In the genomic region with DNA sequence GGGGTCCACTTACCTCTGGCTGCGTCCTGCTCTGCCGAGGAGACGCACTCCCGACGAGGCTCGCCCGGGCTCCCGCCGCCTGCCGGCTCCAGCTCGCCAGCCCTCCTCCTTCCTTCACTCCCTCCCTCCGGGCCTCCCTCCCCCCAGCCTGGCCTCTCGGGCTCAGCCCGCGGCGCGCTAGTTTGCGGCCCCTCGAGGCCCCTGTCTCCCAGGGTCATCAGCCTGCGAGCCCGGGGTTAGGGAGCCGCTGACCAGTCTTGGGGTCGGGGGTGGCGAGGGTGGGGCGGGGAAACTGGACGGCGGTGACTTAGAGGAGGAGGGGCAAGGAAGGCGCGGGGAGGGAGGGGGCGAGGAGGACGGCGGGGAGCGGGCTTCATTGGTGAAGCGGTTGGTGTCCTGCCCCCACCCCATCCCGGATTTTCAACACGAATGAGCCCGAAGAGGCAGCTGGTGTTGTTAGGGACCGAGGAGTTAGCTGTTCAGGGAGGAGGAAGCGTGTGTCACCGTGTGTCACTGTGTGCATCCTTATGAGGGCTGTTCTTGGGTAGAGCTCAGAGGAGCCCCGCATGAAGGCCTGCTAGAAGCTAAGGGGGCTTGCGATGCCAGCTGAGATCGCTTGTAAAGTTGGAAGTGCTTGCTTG, we compare ENCODE assay signal across 8 mouse cellular contexts. TPM values are rescaled to one million over a fixed set of nuclear protein-coding genes. Genes with fewer than 3 reads are reported as not detected.
DNase-seq lines count a peak whose midpoint lies in the region; ATAC-seq and TF ChIP-seq lines count a peak whose summit lies in the region.

Gene Gpr162 (minus strand): TSS at position 326 of the 641 bp plus-strand sequence.

- H3K9ac ChIP-seq in lung, postnatal 0 days (replicated peaks; ENCODE audit: low read depth) = 0 out of 2 replicates have a peak within 1 kb of the TSS, but pooled peaks have one; percentile 5

- H3K4me2 ChIP-seq in lung, postnatal 0 days (replicated peaks; ENCODE audit: low read depth, low read length) = peak within 1 kb of the TSS; percentile 91

- H3K27ac ChIP-seq in forebrain, embryonic 10.5 days = peak within 1 kb of the TSS; percentile 92
- H3K27ac ChIP-seq in hindbrain, embryonic 10.5 days = peak within 1 kb of the TSS; percentile 94
- H3K27ac ChIP-seq in lung, postnatal 0 days (ENCODE audit: low read length) = no peak within 1 kb of the TSS

- H3K9me3 ChIP-seq in forebrain, embryonic 10.5 days = no peaks in the 10 kb centered on the region
- H3K9me3 ChIP-seq in hindbrain, embryonic 10.5 days = no peaks in the 10 kb centered on the region
- H3K9me3 ChIP-seq in lung, postnatal 0 days (ENCODE audit: low read length) = no peaks in the 10 kb centered on the region

- under 1% methylated on average over 43 of the region's 43 CpGs for WGBS in forebrain, embryonic 10.5 days
- WGBS in hindbrain, embryonic 10.5 days = under 1% methylated on average over 43 of the region's 43 CpGs
- 3% methylated on average over 34 of the region's 43 CpGs for WGBS in lung, postnatal 0 days

- TF ChIP-seq EP300 in lung, postnatal 0 days (IDR thresholded peaks at IDR 0.05) = no peak

- peaks cover 77% of the 10 kb centered on the region for H3K27me3 ChIP-seq in forebrain, embryonic 10.5 days (ENCODE audit: poor library complexity, severe bottlenecking)
- H3K27me3 ChIP-seq in hindbrain, embryonic 10.5 days (ENCODE audit: insufficient read depth, poor library complexity, severe bottlenecking) = peaks cover 62% of the 10 kb centered on the region
- peaks cover 16% of the 10 kb centered on the region for H3K27me3 ChIP-seq in lung, postnatal 0 days (replicated peaks; ENCODE audit: insufficient read depth, low read length)

- H3K36me3 ChIP-seq in forebrain, embryonic 10.5 days (replicated peaks) = peaks cover 9% of the 10 kb centered on the region
- peaks cover 5% of the 10 kb centered on the region; the same call in 1 of the 2 replicates for H3K36me3 ChIP-seq in hindbrain, embryonic 10.5 days
- H3K36me3 ChIP-seq in lung, postnatal 0 days (ENCODE audit: insufficient read depth, low read length) = no peaks in the 10 kb centered on the region

- ATAC-seq in lung, postnatal 0 days = peak; percentile 76

- DNase-seq in CD4-positive, CD25-positive, alpha-beta regulatory T cell, adult 2 months (ENCODE audit: low read depth, low spot score) = peak; percentile 72
- DNase-seq in adrenal gland, postnatal 36 days = peak; percentile 72 to 79
- DNase-seq in forebrain, embryonic 10.5 days (ENCODE audit: extremely low spot score, low spot score) = peak; percentile 70
- peak; percentile 76 for DNase-seq in hindbrain, embryonic 10.5 days (ENCODE audit: low spot score)
- DNase-seq in layer of hippocampus, postnatal 14 days (ENCODE audit: low spot score in 2 of 2) = peak; percentile 70 to 79
- DNase-seq in lung, postnatal 0 days (ENCODE audit: low spot score) = peak; percentile 75
- peak; percentile 50 for DNase-seq in ovary, postnatal 14 days (ENCODE audit: low spot score)
- DNase-seq in urinary bladder, postnatal 25 days (ENCODE audit: low spot score) = peak; percentile 60

- TF ChIP-seq CTCF in lung, postnatal 0 days (IDR thresholded peaks at IDR 0.05) = peak; percentile 30

- H3K4me3 ChIP-seq in forebrain, embryonic 10.5 days = peak within 1 kb of the TSS; percentile 69
- peak within 1 kb of the TSS; percentile 71 for H3K4me3 ChIP-seq in hindbrain, embryonic 10.5 days
- peak within 1 kb of the TSS; percentile 48 for H3K4me3 ChIP-seq in lung, postnatal 0 days (ENCODE audit: low read depth, low read length)

- peaks cover 77% of the 10 kb centered on the region for H3K4me1 ChIP-seq in forebrain, embryonic 10.5 days
- H3K4me1 ChIP-seq in hindbrain, embryonic 10.5 days (replicated peaks) = peaks cover 72% of the 10 kb centered on the region
- 0 out of 2 replicates have a peak, but pooled peaks cover 3% of the 10 kb centered on the region for H3K4me1 ChIP-seq in lung, postnatal 0 days (ENCODE audit: insufficient read depth, low read depth, low read length)

RNA-seq across cellular contexts. Expression of gene Gpr162, which starts in this region (rescaled TPM):
- 1 to 10 TPM in 1 of 2 experiments, under 1 TPM in 1; 0.89 to 1.2 TPM for total RNA-seq in adrenal gland, postnatal 36 days (2021)
- 2.1 and 2.5 TPM in 2 replicates for polyA plus RNA-seq in forebrain, embryonic 10.5 days (2016; fragmentation: Nextera tagmentation; extraction: Ambion mirVana)
- 2.3 and 5.0 TPM in 2 replicates for polyA plus RNA-seq in hindbrain, embryonic 10.5 days (2016; fragmentation: Nextera tagmentation; extraction: Ambion mirVana)
- total RNA-seq in layer of hippocampus, postnatal 14 days (2021) = 100 to 1,000 TPM; 180 to 193 TPM
- 0.20 and 0.26 TPM in 2 replicates for polyA plus RNA-seq in lung, postnatal 0 days (2015; fragmentation: Nextera tagmentation; extraction: Ambion mirVana)

Comparison
In these comparisons a context has a peak if more than half of its experiments do, and no peak if none do; other contexts are left out.
1. RNA of gene Gpr162 (total RNA-seq): 180 to 193 TPM in layer of hippocampus, postnatal 14 days; 0.89 to 1.2 TPM in adrenal gland, postnatal 36 days; every median in the first group is over 10 times any median in the second.
2. Peak in DNase-seq, ATAC-seq, H3K4me3 ChIP-seq, H3K9ac ChIP-seq and H3K4me2 ChIP-seq in lung, postnatal 0 days; RNA of the gene not detected or under 1 TPM.
3. Peak in every context shown above with its lines, with median percentiles within 50 percentile points of each other: DNase-seq and H3K4me3 ChIP-seq.